Mouse (Mus musculus) urinary bladder, postnatal 4 days (tissue): Measurements from ENCODE around the gene Med11.
A peak's percentile ranks its signal among the peaks of the same experiment; 100 is the strongest.
"Not testable (repeated sequence)": the region's sequence is repeated elsewhere in the genome, so short reads cannot be mapped to it uniquely, and the experiment has no call there.

Experiments used
- DNase-seq, 2 experiments: peaks; one replicate each; pipeline ENCODE4 v3.0.0; 2021 to 2022; ENCODE audit warnings: low spot score in 2 of 2

Gene Med11

DNA sequence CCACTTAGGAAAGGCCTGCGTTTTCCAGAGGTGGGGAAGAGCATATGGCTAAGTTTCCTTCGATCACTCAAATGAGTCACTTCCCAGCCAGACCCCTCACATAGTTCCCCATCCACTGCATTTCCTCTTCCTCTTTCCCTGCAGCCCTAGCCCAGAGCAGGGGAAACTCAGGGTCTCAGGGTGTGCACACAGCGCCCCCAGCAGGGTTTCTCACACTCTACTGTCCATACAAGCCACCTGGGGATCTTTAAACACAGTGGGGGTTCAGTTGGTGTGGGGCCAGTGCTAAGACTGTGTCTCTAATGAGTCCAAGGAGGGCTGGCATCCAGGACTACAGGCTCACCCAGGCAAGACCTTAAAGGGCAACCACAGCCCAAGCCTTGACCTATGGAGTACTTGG lies 5.0 kb upstream of the Med11 start:
- no peak for DNase-seq

DNA sequence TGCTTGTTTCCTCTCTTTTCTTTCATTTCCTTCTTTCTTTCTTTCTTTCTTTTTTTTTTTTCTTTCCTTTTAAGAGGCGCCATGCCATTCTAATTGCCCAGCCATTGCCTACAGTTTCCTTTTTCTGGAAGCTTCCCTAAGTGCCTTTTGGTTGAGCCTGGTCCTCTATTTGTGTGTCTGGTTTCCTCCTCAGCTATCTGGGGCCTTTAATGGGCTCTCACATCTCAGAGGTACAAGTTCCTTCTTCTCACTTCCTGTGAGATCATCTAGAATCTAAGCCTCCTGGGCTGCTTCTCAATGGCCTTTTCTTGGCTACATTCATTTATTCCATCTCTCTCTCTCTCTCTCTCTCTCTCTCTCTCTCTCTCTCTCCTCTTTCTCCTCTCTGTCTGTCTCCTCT lies 4.3 kb upstream of the Med11 start:
- no peak for DNase-seq

DNA sequence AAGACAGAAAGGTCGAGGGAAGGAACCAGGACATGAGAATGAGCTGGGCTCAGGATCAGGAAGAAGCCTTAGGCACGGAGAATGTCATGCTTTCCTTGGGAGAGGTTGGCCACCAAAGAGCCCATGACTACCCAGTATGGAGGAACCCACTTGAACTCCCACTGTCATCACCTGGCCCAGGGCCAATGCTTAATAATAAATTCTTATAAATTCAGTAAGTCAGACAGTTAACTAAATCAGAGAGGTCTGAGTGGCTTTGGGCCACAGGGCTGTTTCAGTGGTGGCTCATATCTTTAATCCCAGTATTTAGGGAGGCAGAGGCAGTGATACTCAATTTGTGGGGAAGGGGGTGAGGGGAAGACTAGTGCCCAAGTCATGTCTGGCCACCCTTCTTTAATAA lies 793 bp upstream of the Med11 start:
- no peak for DNase-seq

DNA sequence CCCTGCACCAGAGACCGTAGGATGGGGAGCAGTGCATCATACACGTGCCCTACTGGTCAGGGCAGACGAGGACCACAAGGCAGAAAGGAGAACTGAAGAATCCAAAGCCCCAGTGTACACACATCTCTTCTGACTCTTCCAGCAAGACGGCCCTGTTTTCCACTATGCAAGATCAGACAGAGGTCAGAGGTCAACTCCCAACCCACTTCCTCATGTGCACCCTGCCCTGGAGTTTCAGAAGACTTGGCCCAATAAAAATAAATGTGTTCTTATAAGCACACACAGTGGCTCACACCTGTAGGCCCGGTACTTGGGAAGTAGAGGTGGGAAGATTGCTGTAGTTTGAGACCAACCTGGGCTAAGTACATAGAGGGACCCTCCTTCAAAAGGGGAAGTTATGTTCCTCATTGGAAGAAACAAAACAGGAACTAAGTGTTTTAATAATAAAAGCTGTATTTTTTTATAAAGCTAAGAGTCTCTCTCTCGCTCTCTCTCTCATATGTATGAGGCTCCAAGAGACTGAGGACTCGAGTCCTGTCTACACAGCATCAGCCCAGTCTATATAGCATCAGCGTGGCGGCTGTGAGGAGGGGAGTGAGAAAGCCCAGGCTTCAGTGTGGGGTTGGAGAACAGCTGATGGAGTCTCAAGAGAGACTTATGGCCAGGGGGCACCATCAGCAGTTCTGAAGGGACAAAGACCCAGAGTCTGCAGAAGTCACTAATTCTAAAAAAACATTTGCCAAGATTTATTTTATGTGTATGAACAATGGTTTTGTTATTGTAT lies 1.7 kb downstream of the Med11 start:
- no peak for DNase-seq

DNA sequence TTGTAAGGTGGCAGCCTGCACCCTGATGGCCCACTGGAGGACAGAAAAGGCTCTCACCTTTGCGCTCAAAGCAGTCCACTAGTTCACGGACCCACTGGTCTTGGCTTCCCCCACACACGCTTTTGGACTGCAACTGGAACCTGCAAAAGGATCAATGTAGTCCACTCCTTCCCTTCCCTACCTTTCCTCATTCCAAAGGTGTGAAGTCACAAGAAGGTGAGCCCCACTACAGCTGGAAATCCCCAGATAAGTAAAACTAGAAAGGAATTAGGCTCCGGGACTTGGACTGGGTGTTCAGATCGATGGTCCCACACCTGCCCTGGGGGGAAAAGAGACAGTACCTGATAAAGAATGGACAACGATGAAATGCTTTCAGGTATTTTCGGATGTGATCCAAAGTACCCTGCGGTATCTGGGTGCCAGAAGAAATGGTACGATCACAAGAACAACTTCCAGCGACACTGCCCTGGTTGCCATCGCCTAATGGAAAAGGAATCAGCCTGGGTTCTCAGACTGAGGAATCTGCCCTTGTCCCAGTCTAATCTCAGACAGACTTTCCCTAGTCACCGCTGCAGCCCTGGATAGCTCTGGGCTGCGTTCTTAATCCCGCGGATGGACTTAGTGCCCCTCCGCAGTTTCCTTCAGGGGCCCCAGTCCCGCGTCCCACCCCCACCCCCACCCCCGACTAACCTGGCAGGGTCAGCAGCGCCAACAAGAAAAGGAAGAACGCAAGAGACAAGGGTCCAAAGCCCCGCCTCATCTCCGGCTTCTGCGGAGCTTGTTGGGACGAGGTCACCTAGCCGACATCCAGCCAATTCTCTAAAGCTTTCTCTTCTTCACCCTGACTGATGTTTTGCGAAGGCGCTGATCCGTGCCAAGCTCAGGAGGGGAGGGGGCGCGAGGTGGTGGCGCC lies 7.2 kb downstream of the Med11 start, which contains the start of gene Zmynd15:
Gene Zmynd15 (plus strand): TSS at position 746 of the 913 bp plus-strand sequence.
- no peak for DNase-seq

DNA sequence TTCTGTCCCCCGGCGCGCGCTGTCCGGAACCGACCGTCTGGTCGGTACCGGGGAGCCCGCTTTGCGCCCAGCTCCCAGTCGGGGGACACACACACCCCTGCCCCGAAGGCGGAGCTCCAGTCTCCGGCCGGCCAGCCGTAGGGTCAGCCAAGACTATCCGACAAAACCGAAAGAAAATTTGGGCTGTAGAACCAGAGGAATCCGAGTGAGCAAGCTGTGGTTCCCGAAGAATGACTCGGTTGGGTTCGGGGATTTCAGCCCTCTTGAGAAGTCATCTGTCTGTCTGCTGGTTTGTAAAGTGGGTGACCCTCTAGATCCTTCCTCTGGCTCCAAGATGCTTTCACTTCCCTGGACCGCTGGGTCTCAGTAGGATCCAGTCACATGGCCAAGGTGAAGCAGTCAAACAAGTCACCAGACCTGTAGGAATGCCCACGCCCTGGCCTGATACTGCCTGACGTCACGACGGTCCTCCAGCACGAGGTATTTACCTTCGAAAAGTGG lies 7.9 kb downstream of the Med11 start, which contains the start of gene Cxcl16:
Gene Cxcl16 (minus strand): TSS at position 384 of the 501 bp plus-strand sequence.
- DNase-seq, result peak in 1 of 2 experiments; percentile 41

DNA sequence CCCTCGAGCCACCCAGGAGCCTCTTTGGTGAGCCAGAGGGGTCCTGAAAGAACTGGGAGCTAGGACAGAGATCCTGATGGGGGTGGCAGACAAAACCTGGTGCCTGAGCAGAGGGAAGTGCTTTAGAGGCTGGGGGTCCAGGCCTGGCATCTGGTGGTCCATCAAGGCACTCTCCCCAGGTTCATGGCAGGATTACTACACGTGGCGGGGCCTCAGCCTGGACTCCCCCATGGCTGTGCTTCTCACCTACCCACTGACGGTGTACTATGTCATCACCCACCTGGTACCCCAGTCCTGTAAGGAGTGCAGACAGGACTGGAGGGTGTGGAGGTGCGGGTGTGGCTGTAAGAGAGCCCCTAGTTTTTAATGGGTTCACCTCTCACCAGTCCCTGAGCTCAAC lies 12.3 kb downstream of the Med11 start:
- no peak for DNase-seq

DNA sequence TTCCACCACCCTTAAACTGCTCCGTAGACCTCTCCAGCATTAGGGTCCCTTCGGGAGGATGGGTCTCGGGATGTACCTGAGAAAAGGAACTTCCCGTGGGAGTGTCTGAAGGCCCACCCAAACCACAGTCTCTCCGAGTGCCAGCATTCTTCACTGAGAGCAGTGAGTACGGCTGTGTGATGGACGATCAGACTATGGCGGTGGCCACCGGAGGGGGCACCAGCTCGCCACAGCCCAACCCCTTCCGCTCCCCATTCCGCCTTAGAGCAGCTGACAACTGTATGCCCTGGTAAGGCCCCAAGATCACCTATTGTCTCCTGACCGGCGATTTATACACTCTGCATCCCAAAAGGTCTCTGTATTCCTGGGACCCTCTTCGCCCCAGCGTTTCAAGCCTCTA lies 13.5 kb downstream of the Med11 start:
- DNase-seq, result no peak

DNA sequence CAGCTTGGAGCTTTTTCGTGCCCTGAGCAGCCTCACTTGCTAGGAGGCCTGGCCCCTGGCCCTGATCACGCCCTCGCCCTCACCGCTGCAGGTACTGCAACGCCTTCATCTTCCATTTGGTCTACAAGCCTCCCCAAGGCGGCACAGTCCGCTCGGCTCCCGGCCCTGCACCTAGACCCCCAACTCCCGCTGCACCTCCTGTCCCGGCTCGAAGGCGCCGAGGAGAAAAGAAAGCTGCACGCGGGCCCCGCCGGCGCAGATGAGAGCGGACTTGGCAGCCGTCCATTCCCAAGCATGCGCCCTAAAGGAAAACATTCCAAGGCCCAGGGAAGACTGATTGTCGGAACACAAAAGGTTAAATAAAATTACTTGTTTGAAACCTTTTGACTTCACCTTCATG lies 14.1 kb downstream of the Med11 start:
- DNase-seq, result no peak

DNA sequence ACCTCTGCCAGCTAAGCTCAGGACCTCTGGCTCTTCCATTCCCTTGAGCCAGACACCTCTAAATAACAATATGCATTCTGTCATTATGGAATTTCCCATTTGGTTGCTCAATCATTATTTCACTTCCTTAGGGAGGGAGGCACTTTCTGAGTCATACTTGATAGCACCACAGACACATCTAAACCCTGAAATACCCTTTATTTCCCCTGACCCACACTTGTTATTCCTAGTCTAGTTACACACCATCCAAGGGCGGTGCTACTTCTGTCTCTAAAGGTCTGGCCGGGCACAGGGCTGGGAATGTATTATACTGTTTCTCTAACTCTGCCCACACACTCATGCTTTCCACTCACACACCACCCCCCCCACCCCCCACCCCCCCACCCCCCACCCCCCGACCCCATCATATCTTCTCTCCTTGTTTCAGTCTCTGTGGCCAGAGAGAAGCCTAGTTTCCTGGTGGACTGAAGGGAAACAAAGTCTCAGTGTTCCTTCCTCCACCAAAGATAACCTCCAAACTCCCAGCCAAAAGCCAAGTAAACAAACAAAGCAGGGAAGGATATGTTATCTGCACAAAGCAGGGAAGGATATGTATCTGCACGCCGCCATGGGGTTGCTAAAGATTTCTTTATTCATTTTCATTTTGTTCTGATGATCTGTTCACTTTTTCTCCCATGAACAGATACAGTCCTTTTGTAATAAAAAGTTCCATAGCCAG lies 16.3 kb downstream of the Med11 start:
- DNase-seq, result no peak

DNA sequence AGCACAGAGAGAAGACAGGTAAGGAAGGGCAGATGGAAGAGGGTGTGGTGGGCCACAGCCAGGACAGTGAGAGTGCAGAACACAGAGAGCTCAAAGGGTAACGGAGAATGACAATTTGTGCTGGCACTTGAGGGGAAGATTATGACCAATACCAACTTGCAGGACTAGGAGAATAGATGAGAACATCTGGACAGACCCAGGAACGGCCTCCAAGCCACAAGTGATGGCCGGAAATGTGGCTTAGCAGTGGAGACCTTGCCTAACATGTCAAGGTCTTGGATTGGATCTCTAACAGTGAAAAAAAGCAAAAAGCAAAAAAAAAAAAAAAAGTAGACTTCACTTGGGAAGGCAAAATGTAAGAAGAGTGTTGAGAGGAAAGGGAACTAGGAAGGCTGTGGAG lies 18.0 kb downstream of the Med11 start:
- no peak for DNase-seq

DNA sequence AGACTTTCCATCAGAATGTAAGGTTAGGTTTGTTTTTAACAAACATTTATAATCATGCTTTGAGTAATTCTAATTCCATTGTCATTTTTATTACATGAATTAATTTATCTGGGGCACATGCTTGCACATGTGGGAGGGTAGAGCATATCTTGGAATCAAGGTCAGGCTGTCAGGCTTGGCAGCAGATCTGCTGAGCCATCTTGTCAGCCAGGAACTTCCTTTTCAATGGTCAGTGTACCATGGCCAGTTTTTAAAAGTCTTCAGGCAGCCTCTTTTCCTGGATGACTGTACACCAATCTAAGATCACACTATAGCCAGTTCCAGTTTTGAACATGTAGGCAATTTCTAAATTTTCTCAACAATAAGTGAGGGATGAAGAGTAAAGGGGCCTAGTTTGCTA lies 21.0 kb downstream of the Med11 start:
- no peak for DNase-seq

DNA sequence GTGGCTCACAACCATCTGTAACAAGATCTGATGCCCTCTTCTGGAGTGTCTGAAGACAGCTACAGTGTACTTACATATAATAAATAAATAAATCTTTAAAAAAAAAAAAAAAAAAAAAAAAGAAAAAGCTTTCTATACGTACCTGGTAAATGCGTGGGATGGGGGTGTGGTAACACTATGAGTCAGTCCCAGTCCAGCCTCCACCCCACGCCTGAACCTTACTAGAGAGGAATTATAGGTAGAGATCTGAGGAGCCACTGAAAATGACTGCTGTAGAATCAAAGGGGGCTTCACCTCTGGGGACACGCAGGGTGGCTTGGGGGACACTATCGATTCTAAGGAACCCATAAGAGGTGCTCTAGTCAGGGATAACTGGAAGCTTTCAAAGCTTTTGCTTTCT lies 21.6 kb downstream of the Med11 start:
- not testable (repeated sequence) for DNase-seq

DNA sequence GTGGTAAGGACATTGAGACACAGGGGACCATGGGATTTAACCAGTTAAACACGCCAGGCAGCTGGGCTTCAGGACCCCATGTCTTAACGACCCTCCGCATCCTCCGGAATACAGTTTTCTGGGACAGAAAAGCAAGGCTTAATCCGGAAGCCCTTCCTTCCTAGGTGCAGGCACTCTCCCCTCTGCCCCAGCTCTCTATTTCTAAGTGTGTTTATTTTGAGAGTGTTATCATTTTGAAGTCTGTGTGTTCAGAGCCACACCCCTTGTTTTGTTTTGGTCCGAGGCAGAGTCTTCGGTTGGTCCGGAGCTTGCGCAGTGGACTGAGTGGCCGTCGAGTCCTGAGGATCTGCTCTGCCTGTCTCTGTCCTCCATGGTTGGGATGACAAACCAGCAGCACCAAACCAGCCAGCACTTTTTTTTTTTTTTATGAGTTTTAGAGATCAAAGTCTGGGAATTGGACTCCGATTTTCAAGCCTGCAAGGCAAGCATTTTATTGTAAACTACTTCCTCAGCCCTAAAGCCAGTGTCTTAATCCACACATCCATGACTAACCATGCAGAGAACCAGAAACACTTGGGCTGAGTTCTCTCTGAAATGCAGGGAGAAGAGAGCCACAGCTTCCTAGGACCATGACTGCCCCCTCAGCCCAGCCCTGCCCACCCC lies 23.3 kb downstream of the Med11 start:
- DNase-seq, result no peak

DNA sequence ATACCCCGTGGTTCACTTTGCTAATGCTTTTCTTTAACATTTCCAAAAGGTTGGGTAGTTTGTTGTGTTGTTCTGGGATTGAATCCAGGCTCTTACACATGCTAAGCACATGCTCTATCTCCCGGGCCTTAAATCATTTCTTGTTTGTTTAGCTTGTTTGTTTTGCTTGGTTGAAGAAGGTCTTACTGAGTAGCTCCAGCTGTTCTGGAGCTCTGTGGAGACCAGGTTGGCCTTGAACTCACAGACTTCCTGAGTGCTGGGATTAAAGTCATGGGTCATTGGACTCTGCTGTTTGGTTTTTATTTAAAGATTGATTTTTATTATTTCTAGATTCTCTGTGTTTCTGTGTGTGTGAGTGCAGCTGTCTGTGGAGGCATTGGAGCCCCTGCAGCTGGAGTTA lies 33.8 kb downstream of the Med11 start:
- no peak for DNase-seq

DNA sequence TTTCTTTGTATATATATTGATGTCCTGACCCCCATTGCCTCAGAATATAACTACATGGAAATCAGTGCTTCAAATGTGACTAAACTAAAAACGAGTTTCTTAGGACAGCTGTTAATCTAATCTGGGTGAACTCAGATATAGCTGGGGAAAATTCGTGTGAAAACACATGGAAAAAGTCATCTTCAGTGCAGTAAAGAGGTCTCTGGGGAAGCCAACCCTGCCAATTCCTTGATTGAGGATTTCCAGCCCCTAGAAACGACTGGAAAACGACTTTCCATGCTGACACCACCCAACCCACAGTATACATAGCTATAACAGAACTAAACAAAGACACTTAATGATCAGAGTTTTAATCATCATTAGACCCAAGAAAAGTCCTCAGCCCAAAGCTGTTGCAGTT lies 36.1 kb downstream of the Med11 start:
- DNase-seq, result no peak

DNA sequence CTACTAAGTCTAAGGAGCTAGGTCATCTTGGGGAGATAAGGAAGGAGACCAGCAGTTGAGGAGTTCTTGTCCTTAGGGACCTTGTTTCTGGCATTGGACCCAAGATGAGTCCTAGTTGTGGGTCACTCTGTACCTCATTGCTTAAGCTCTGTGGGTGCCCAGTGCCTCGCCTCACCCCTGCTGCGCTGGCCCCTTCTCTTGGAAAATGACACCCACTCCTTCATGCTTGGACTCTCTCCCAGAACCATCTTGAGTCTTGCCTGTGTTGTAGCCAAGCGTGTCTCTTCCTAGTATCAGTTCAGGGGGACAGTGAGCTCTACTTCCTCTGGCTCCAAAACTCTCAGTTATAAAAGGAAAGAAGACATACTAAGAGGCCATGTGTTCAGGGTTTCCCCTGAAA lies 37.4 kb downstream of the Med11 start:
- DNase-seq, result no peak

DNA sequence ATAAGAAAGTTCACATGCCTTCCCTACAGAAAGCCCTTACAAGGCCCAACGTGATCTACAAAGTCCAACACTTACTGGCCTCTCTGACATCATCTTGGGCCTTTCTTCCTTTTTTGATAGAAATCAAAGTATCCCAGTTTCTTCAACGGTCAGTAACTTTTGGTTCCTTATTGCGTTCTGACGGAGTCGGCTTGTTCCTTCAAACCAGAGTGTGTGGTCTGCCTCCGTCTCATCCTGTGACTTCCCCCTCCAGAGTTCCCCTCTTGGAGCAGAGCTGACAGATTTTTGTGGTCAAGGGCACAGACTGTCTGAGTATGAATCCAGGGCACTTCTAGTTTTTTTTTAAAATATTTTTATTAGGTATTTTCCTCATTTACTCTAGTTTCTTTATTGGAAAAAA lies 38.0 kb downstream of the Med11 start:
- no peak for DNase-seq

DNA sequence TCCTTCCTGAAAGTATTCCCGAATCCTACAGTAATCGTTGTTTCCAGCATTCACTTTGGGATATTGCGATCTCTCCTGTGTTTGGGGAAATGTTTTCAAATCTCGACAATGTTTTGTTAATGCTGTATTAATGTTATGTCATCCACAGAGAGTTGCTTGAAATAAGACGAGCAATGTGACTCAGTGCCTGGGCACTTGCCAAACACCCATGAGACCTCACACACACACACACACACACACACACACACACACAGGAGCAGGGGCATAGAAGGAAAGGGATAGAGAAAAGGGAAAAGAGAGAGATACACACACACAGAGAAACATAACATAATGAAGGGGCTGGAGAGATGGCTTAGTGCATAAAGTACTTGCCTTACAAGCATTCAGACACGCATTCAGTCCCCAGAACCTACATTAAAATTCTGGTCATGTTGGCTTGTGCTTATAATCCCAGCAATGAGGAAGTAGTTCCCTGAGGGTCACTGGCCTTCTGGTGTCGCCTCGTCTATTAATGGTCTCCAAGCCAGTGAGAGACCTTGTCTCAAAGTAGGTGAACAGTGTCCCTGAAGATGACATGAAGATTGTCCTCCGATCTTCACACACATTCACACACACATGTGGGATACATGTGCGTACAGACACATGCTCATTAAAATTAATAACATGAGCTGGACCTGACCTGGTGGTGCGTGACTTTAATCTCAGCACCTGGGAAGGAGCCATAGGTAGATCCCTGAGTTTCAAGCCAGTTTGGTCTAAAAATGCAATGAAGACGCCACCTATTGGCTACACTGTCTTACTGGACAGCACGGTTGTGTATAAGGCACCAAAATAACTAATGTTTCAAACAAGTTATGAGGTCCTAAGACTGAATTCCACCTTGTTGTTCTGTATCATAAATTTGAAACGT lies 48.1 kb downstream of the Med11 start:
- no peak for DNase-seq

DNA sequence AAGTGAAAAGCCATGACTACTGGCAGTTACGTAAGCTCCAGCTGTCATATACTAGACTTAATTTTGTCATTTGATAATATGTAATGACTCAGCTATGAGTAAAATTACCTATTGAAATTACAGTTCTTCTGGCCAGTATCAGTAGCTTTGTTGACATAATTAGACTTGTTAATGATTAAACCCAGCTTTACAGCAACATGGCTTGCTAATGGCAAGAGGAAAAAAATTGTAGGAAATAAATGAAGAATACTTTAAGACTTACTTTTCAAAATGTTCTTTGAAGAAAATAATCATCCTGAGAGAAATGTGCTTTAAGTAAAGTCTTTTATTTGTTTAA lies 48.7 kb downstream of the Med11 start:
- no peak for DNase-seq

DNA sequence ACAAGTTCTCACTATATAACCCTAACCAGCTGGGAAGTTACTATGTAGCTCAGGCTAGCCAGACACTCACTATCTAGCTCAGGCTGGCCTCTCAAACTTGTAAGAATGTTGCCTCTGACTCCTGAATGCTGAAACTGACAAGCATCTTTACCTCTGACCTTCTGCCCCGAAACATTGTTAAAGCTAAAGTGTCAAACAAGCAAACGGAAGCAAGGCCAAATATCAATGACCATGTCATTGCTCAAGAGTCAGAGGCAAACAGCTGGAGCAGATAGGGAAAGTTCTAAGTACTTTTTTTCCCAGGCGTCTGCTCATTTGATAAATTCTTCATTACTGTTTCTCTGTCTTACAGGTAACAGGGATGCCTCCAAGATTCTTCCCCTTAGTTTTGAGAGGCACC lies 50.3 kb downstream of the Med11 start:
- DNase-seq, result no peak
